Comparison of ENCODE assay signal across 8 mouse cellular contexts in the genomic region with DNA sequence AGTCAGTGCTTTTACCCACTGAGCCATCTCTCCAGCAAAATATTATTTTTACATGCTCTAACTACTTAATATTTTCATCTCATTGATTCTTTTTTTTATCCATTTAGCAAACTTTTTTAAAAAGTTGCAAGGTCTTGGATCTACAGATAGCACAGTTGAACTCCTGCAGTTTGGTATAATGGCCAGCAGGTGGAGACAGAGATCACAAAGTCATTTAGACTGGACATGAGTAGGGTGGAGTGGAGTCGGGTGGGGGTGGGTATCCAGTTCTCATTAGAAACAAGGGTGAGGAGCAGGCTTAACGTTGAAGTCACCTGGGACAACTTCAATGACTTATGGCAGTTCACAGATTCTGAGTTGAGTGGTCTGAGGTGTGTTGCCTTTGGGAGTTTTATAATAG. TPM values are rescaled to one million over a fixed set of nuclear protein-coding genes. Genes with fewer than 3 reads are reported as not detected.
DNase-seq lines count a peak whose midpoint lies in the region; ATAC-seq and TF ChIP-seq lines count a peak whose summit lies in the region.

No protein-coding gene starts in this region.

- no peaks in the 10 kb centered on the region; the same call in 1 of the 2 replicates for H3K4me1 ChIP-seq in thymus, adult 2 months (replicated peaks; ENCODE audit: control insufficient read depth, insufficient read depth, low read length)

- H3K27ac ChIP-seq in layer of hippocampus, adult 2 months = no peak overlapping the region
- no peak overlapping the region for H3K27ac ChIP-seq in thymus, adult 2 months (ENCODE audit: control insufficient read depth, insufficient read depth, low read length)

- peak; percentile 80 for TF ChIP-seq CTCF in layer of hippocampus, adult 2 months (conservative IDR thresholded peaks at IDR 0.05)
- no peak for TF ChIP-seq CTCF in thymus, adult 2 months (IDR thresholded peaks at IDR 0.05; ENCODE audit: borderline replicate concordance, control insufficient read depth, extremely low read depth, insufficient read depth, low read length, poor library complexity)

- H3K27me3 ChIP-seq in thymus, adult 2 months (ENCODE audit: control insufficient read depth, insufficient read depth, low read length) = no peaks in the 10 kb centered on the region

- H3K36me3 ChIP-seq in thymus, adult 2 months (ENCODE audit: control insufficient read depth, insufficient read depth, low read length) = peaks cover 27% of the 10 kb centered on the region

- peak; percentile 27 for DNase-seq in left cerebral cortex, adult 11 months (ENCODE audit: low spot score)
- no peak for DNase-seq in left cerebral cortex, adult 8-10 months (ENCODE audit: low spot score in 2 of 2)
- DNase-seq in NIH3T3 (ENCODE audit: low read depth) = peak; percentile 91
- DNase-seq in heart, postnatal 4 days = peak; percentile 75
- DNase-seq in layer of hippocampus, adult 2 months (ENCODE audit: low spot score in 2 of 2) = peak; percentile 40 to 52
- peak; percentile 68 for DNase-seq in lung, postnatal 14 days
- DNase-seq in thymus, adult 2 months = peak; percentile 40

- no peak for TF ChIP-seq POLR2A in thymus, adult 2 months (IDR thresholded peaks at IDR 0.05; ENCODE audit: control insufficient read depth, extremely low read depth, insufficient read depth, low read length, poor library complexity)

- ATAC-seq in common myeloid progenitor, adult 5-6 weeks (replicated peaks; ENCODE audit: low read depth, poor library complexity, severe bottlenecking) = peak; percentile 64

- no peak overlapping the region for H3K4me3 ChIP-seq in layer of hippocampus, adult 2 months
- H3K4me3 ChIP-seq in thymus, adult 2 months (ENCODE audit: control insufficient read depth, insufficient read depth, low read length) = no peak overlapping the region

- 17% methylated on average over 2 of the region's 2 CpGs for WGBS in thymus, adult 2 months

RNA-seq across cellular contexts. Expression of a gene that starts 31.9 kb away (rescaled TPM):
- 10 to 100 TPM; 15.9 to 17.7 (median 16.5) TPM for total RNA-seq in left cerebral cortex, adult 8-10 months (2022)
- total RNA-seq in common myeloid progenitor, adult 5-6 weeks (2017) = 14.4 and 18.1 TPM in 2 replicates
- 1 to 10 TPM; 8.3 to 8.7 TPM for total RNA-seq in heart, postnatal 4 days (2021)
- total RNA-seq in layer of hippocampus, adult 2 months (2021) = 10 to 100 TPM; 17.3 to 18.9 TPM
- polyA plus RNA-seq in thymus, adult 2 months (2012; rRNA removed) = 35.0 and 37.2 TPM in 2 replicates

RNA-seq across cellular contexts. Expression of a gene that starts 38.6 kb away (rescaled TPM):
- not detected for total RNA-seq in left cerebral cortex, adult 8-10 months (2022)
- 16.8 and 17.2 TPM in 2 replicates for total RNA-seq in common myeloid progenitor, adult 5-6 weeks (2017)
- total RNA-seq in heart, postnatal 4 days (2021) = not detected
- not detected for total RNA-seq in layer of hippocampus, adult 2 months (2021)
- 12.5 and 17.0 TPM in 2 replicates for polyA plus RNA-seq in thymus, adult 2 months (2012; rRNA removed)

Comparison
In these comparisons a context has a peak if more than half of its experiments do, and no peak if none do; other contexts are left out.
1. DNase-seq: peak in left cerebral cortex, adult 11 months (single experiment), NIH3T3 (single experiment), heart, postnatal 4 days (single experiment), layer of hippocampus, adult 2 months (2 of 2), lung, postnatal 14 days (single experiment) and thymus, adult 2 months (single experiment); none in left cerebral cortex, adult 8-10 months (0 of 2).
2. RNA of a gene that starts 38.6 kb away (total RNA-seq): 16.8 to 17.2 TPM in common myeloid progenitor, adult 5-6 weeks; not detected in left cerebral cortex, adult 8-10 months, not detected in heart, postnatal 4 days and not detected in layer of hippocampus, adult 2 months; every median in the first group is over 10 times any median in the second.